Mouse (Mus musculus) embryonic fibroblast, embryonic 13.5 days (primary cell): ENCODE measurements at regions not wholly inside any gene's neighbourhood (a gene's known extent, or its start where the extent isn't known, plus 50 kb on each side); places are given as distances from the start of the nearest gene placed in this dataset.

Experiments
- CTCF ChIP-seq: IDR thresholded peaks from 2 replicates; pipeline ENCODE4 v1.5.1; 2011; ENCODE audit warnings: mild to moderate bottlenecking, control low read depth, low read length, moderate library complexity, borderline replicate concordance; ENCODE audit not compliant: insufficient read depth
- POLR2A ChIP-seq: IDR thresholded peaks from 2 replicates; pipeline ENCODE4 v1.6.1; 2011; ENCODE audit warnings: low read depth, mild to moderate bottlenecking, control low read depth, low read length, moderate library complexity

DNA sequence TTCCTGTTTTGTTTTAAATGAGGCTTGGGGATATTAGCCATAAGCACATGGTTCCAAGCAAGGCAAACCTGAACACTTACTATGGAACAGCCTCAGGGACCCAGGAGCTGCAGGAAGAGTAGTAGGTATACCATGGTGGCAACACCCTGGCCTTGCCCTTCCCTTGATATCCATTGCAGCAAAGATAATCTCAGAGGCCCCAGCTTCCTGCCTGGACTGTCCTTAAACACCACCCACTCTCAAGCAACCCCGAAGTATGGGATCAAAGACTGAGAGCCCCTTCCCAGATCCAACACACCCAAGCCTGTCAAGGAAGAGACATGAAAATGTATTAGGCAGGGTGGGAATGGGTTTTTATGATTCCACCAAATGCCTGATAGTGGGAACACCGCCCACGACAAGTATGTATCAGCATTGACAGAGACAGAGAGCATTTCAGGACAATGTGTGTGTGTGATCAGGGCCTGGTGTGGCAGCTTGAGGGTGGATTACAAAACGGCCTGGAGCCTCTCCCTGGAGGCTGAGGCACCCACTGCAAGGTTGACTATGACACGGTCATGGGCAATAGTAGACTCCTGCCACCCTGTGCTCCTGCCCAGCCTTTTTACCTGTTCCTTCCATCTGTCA lies 179.5 kb downstream of the Bcl11b start:
- TF ChIP-seq POLR2A (no peak), CTCF (no peak)
